Mouse (Mus musculus) kidney, adult 2 months (tissue): ENCODE results near the gene Gas2. TPM values are rescaled to one million over a fixed set of nuclear protein-coding genes. Genes with fewer than 3 reads are reported as not detected.

Source experiments
- DNase-seq: peaks from one replicate; pipeline ENCODE4 v3.0.0; 2021
- H3K27ac ChIP-seq: fragments of 200-500 bp; 2 replicates; pipeline ENCODE4 v1.5.1; 2012; ENCODE audit warnings: low read depth, low read length, control low read depth, inconsistent platforms; ENCODE audit not compliant: insufficient read depth
- H3K27me3 ChIP-seq: fragments of 200-500 bp; replicated peaks from 2 replicates; pipeline ENCODE4 v1.6.1; 2012; ENCODE audit warnings: mild to moderate bottlenecking, moderate library complexity, low read length, inconsistent platforms; ENCODE audit not compliant: control insufficient read depth, insufficient read depth
- H3K36me3 ChIP-seq: fragments of 200-500 bp; 2 replicates; pipeline ENCODE4 v1.6.1; 2012; ENCODE audit warnings: mild to moderate bottlenecking, moderate library complexity, low read length, inconsistent platforms; ENCODE audit not compliant: control insufficient read depth, insufficient read depth
- H3K4me1 ChIP-seq: fragments of 200-500 bp; 2 replicates; pipeline ENCODE4 v1.6.1; 2011; ENCODE audit warnings: low read length; ENCODE audit not compliant: control insufficient read depth, insufficient read depth
- H3K4me3 ChIP-seq: fragments of 200-500 bp; 2 replicates; pipeline ENCODE4 v1.5.1; 2011; ENCODE audit warnings: mild to moderate bottlenecking, low read depth, low read length, control low read depth; ENCODE audit not compliant: insufficient read depth
- CTCF ChIP-seq: fragments of 200-500 bp; conservative IDR thresholded peaks from 2 replicates; pipeline ENCODE4 v1.5.1; 2011; ENCODE audit warnings: low read depth, mild to moderate bottlenecking, control low read depth, low read length, moderate library complexity, mixed read lengths; ENCODE audit not compliant: insufficient read depth, insufficient read length
- POLR2A ChIP-seq: fragments of 200-500 bp; IDR thresholded peaks from one replicate; pipeline ENCODE4 v1.6.1; 2011; ENCODE audit warnings: low read depth, low read length, control low read depth
- WGBS: fragments of 180-500 bp; shearing (Covaris S2); methylation state at CpG from one replicate; pipeline ENCODE4 v1.1.7; 2018; 5-methylcytosine and 5-hydroxymethylcytosine counted together
- polyA plus RNA-seq: library from polyadenylated mRNA; depleted of rRNA; stranded (reverse); fragments of >200 nt; gene quantifications from 2 replicates; pipeline ENCODE4 v1.2.3, GENCODE M21; 2012

The Gas2 gene
- polyA plus RNA-seq, 1 experiment, result 120 TPM

DNA sequence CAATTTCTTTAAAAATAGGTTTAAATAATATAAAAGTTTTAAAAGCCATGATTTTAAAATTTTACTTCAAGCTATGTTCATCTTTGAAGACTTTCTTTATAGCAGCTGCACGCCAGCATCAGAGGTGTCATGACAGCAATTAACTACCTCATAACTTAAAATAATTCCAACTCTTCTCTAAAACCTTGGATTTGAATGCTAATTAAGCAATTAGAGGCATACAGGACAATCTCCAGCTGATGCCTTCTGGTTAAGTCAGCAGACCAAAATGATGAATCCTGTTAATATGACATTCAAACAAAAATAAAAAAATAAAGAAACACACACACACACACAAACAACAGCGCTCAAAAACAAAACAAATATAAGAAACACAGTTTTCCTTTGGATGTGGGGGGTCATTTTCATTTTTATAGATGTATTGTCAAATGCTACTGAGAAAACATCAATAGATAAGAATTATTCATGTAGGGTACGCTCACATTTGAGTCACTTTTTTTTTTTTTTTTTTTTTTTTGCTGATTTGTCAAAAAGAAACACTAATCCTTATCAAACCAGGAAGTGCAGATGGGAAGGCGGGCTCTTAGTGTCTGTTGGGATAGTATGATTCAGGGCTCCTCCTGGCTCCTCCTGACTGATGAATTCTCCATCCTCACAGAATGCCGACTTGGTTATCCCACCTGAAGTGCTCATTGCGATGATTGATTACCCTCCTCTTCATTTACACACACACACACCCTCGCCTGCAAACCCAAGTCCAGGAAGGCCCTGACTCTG, 38.1 kb upstream of the Gas2 start:
- H3K4me3 ChIP-seq, result no peak overlapping the region
- no peaks in the 10 kb centered on the region for H3K27me3 ChIP-seq
- TF ChIP-seq POLR2A, result no peak
- TF ChIP-seq CTCF, result no peak
- no peak overlapping the region for H3K27ac ChIP-seq
- DNase-seq, result no peak
- H3K36me3 ChIP-seq, result no peaks in the 10 kb centered on the region
- H3K4me1 ChIP-seq, result no peaks in the 10 kb centered on the region
- 75% methylated on average over 7 of the region's 7 CpGs for WGBS

DNA sequence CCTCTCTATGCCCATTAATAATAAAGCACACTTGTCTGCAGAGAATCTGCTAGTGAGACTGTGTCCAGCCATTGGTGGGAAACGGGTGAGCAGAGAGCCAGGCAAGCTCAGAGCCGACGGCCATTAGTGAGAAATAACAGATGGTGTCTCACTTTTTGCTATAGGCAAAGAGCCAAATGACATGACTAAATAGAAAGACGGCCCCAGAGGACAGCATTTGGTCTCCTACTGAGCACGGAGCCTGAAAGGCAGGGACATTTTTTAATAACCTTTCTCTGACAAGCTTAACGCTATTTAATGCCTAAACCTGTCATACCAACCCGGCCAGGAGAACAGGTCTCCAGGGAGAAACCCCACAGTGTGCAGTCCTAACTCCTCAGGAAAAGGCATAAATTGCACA, 29.9 kb upstream of the Gas2 start:
- Histone ChIP-seq H3K4me3 (no peak overlapping the region), H3K27ac (no peak overlapping the region), H3K27me3 (no peaks in the 10 kb centered on the region), H3K4me1 (no peaks in the 10 kb centered on the region), H3K36me3 (no peaks in the 10 kb centered on the region)
- WGBS, result 22% methylated on average over 7 of the region's 7 CpGs
- no peak for TF ChIP-seq POLR2A
- no peak for DNase-seq

DNA sequence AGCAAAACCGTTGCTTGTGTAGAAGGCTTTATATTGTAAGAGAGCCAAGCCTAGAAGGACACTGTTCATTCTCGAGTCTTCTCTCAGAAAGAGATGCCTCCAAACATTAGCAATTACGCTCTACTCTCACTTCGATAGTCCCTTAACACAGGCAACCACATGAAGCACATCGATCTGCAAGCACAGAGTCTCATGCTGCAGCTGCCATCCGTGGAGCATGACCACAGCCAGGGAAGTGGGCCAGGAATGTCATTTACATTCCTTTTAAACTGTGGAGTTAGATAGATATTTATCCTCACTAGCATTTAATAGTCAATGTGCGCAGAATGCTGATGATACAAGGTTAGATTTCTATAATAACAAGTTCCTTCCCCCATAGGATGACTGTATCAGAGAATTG, 21.3 kb upstream of the Gas2 start:
- H3K27me3 ChIP-seq, result no peaks in the 10 kb centered on the region
- H3K4me3 ChIP-seq, result no peak overlapping the region
- 53% methylated on average over 7 of the region's 7 CpGs for WGBS
- H3K4me1 ChIP-seq, result no peaks in the 10 kb centered on the region
- no peak for DNase-seq
- H3K36me3 ChIP-seq, result no peaks in the 10 kb centered on the region
- TF ChIP-seq CTCF, result no peak
- TF ChIP-seq POLR2A, result no peak
- no peak overlapping the region for H3K27ac ChIP-seq

DNA sequence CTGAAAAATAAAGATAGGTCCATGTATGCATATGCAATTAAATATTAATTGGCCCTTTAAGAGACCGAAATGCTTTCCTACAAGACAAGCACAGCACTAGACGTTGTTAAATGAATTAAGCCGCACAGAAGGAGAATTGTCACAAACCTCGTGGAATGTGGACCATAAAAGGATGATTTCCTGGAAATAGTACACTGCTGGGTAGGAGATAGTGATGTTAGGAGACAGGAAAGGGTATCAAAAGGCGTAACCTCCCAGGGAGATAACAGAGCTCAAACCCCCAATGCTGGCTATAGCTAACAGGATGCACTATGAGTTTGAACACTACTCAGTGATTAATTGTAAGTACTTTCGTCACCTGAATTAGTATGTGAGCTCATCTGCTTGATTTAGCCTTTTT, 10.9 kb upstream of the Gas2 start:
- Histone ChIP-seq H3K36me3 (no peaks in the 10 kb centered on the region; the same call in 1 of the 2 replicates), H3K27me3 (no peaks in the 10 kb centered on the region), H3K4me3 (no peak overlapping the region), H3K4me1 (no peaks in the 10 kb centered on the region), H3K27ac (no peak overlapping the region)
- 83% methylated on average over 6 of the region's 6 CpGs for WGBS
- DNase-seq, result no peak
- TF ChIP-seq POLR2A (no peak), CTCF (no peak)

DNA sequence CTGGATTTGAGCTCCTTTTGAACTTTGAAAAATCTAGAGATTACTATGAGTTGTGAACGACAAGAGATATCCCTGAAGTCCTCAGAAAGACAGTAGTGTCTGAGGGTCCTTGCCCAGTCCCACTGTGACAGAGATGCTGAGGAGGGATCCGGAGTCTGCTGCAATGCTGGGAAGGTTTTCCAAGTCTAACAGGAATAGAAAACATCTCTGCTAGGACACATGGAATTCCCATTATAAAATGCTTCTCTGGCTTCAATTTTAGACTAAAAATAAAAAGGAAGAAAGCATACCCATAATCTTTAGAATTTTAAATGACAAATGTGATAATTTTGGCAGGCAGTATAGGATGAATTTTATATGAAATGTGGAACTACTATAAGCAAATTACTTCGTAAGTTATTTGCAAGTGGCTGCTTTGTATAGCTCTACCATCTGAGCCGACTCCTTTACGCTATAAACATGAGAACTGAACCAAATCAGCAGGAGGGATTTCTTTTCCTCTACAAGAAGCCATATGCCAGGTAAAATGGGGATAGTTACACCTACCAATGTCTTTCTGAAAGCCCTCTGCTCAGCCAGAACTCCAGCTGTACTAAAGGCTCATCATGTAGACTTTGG, 9.8 kb upstream of the Gas2 start:
- H3K27ac ChIP-seq, result no peak overlapping the region
- no peaks in the 10 kb centered on the region; the same call in 1 of the 2 replicates for H3K36me3 ChIP-seq
- no peak for TF ChIP-seq CTCF
- no peak for TF ChIP-seq POLR2A
- WGBS, result 94% methylated on average over 5 of the region's 5 CpGs
- H3K4me1 ChIP-seq, result no peaks in the 10 kb centered on the region
- no peak overlapping the region for H3K4me3 ChIP-seq
- H3K27me3 ChIP-seq, result no peaks in the 10 kb centered on the region
- DNase-seq, result no peak

DNA sequence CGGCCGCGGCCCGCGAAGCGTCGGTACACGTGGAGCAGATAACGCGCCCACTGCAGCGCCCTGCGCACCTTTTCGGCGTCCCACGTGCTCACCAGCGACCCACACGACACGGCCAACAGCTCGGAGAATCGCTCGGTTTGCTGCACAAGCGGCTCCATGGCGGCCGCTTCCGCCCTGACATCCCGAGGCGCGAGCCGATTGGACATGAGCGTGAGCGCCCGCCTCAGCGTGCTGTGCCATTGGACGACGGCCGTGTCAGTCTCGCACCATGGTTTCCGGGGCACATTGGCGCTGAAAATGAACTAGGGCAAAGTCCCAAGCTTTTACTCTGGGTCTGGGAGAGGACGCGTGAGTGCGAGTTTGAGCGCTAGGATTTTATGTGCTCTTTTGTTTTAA, 280 bp downstream of the Gas2 start, which contains the start of gene Fancf:
Gene Fancf (minus strand): TSS at position 171 of the 396 bp plus-strand sequence.
- no peak for TF ChIP-seq POLR2A
- no peak for TF ChIP-seq CTCF
- peak; percentile 99 for DNase-seq
- H3K4me1 ChIP-seq, result peaks cover 4% of the 10 kb centered on the region
- under 1% methylated on average over 43 of the region's 43 CpGs for WGBS
- peak within 1 kb of the TSS; percentile 82 for H3K4me3 ChIP-seq
- H3K27ac ChIP-seq, result peak within 1 kb of the TSS; percentile 82
- no peaks in the 10 kb centered on the region for H3K36me3 ChIP-seq
- H3K27me3 ChIP-seq, result no peaks in the 10 kb centered on the region

DNA sequence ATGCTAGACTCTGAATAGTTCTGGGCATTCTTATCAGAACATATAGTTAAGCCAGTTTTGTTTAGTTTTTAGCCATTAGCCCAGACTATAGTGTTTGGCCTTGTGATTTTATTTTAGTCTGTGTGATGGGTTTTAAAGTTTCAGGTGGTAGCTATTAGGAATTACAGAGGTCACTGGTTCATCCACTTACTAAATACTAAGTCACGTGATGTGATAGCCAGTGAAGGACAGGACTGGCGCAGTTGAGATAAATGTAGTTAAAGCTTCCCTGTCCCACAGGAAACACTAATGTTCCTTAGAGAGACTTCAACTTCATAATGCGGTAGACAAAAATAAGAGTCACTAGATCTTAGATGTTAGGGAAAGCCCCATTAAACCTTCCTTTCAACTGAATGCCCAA, 1.0 kb downstream of the Gas2 start:
- Histone ChIP-seq H3K27me3 (no peaks in the 10 kb centered on the region), H3K36me3 (no peaks in the 10 kb centered on the region), H3K27ac (no peak overlapping the region), H3K4me1 (peaks cover 4% of the 10 kb centered on the region), H3K4me3 (peak overlapping the region; percentile 50; the same call in 1 of the 2 replicates)
- WGBS, result 58% methylated on average over 3 of the region's 3 CpGs
- no peak for TF ChIP-seq POLR2A
- no peak for TF ChIP-seq CTCF
- DNase-seq, result no peak
